Mouse (Mus musculus): ENCODE data around the gene Pgp.
"Not testable (repeated sequence)": the region's sequence is repeated elsewhere in the genome, so short reads cannot be mapped to it uniquely, and the experiment has no call there.

Pgp gene

GRCm38 (mm10) chr17:24455523-24456206 lies 14.5 kb upstream of the Pgp start:
- CTCF ChIA-PET, result not testable (repeated sequence)

- CTCF ChIA-PET, result no interaction called here
Measured at GRCm38 (mm10) chr17:24461580-24461979, 8.6 kb upstream of the Pgp start.

GRCm38 (mm10) chr17:24462932-24463331 lies 7.3 kb upstream of the Pgp start:
- CTCF ChIA-PET, result no interaction called here

GRCm38 (mm10) chr17:24463374-24464133 lies 6.6 kb upstream of the Pgp start:
- CTCF ChIA-PET, result no interaction called here

- CTCF ChIA-PET, result no interaction called here
Measured at GRCm38 (mm10) chr17:24468636-24469246, 1.5 kb upstream of the Pgp start.

- CTCF ChIA-PET, result no interaction called here
Measured at GRCm38 (mm10) chr17:24469336-24469909, 769 bp upstream of the Pgp start.

GRCm38 (mm10) chr17:24470701-24471527 lies 722 bp downstream of the Pgp start:
- CTCF ChIA-PET, result interaction anchor here (1.1 kb wide), 1 partner anchor 9 kb away, joined by 3 read pairs; no protein-coding TSS in a partner anchor

GRCm38 (mm10) chr17:24472512-24472911 lies 2.3 kb downstream of the Pgp start:
- CTCF ChIA-PET, result interaction anchor here (0.7 kb wide), 1 partner anchor 204 kb away, joined by 3 read pairs; no protein-coding TSS in a partner anchor

- CTCF ChIA-PET, result no interaction called here
Measured at GRCm38 (mm10) chr17:24473612-24474275, 3.6 kb downstream of the Pgp start, which contains the start of gene Bricd5. Bricd5 (plus strand) TSS chr17:24473884.

GRCm38 (mm10) chr17:24474557-24474956 lies 4.4 kb downstream of the Pgp start:
- CTCF ChIA-PET, result no interaction called here

GRCm38 (mm10) chr17:24475586-24475985 lies 5.4 kb downstream of the Pgp start:
- CTCF ChIA-PET, result no interaction called here

- CTCF ChIA-PET, result no interaction called here
Measured at GRCm38 (mm10) chr17:24476022-24476776, 6.0 kb downstream of the Pgp start.

- CTCF ChIA-PET, result no interaction called here
Measured at GRCm38 (mm10) chr17:24477053-24477984, 7.1 kb downstream of the Pgp start.

GRCm38 (mm10) chr17:24477985-24478600 lies 7.9 kb downstream of the Pgp start:
- CTCF ChIA-PET, result no interaction called here

- CTCF ChIA-PET, result no interaction called here
Measured at GRCm38 (mm10) chr17:24478663-24479380, 8.6 kb downstream of the Pgp start, which contains the start of gene Mlst8. Mlst8 (minus strand) TSS chr17:24479078.

- CTCF ChIA-PET, result interaction anchor here (0.7 kb wide), 2 partner anchors 8 to 486 kb away, joined by 3 to 12 read pairs; no protein-coding TSS in a partner anchor
Measured at GRCm38 (mm10) chr17:24479431-24479830, 9.2 kb downstream of the Pgp start.

GRCm38 (mm10) chr17:24480201-24480826 lies 10.1 kb downstream of the Pgp start:
- CTCF ChIA-PET, result no interaction called here

All from spleen, embryonic (tissue).